9 mouse cellular contexts compared by ENCODE assay signal in the genomic region with DNA sequence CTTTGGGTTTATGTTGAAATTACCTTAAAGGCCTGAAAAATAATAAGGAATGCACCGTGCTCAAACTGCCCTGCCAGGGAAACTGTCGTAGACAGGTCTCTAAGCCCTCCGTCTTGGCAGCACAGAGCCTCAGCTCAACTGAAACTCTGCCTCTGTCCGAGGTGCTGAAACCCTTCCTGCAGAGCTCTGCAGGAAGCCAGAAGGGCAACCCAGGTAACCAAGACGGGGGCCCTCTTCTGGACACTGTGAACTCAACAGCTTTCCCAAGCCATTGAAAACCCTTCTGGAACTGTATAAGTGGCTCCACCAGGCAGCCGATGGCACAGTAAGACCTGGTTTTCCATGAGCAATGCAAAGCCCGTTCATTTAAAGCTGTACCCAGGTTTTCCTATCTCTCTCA. TPM values are rescaled to one million over a fixed set of nuclear protein-coding genes. Genes with fewer than 3 reads are reported as not detected.
DNase-seq lines count a peak whose midpoint lies in the region; ATAC-seq and TF ChIP-seq lines count a peak whose summit lies in the region.
"Had no signal": no experiment of that assay in that cellular context is flagged by ENCODE, and none has a peak within 500 bp of the region (broad histone marks: within the 10 kb centered on the region; RNA-seq: fewer than 3 reads in every experiment).

No protein-coding gene starts in this region.

- H3K4me3 ChIP-seq in midbrain, embryonic 14.5 days (replicated peaks; ENCODE audit: low read depth, low read length), result no peak overlapping the region
- no peak overlapping the region for H3K4me3 ChIP-seq in midbrain, embryonic 13.5 days (replicated peaks)
- H3K4me3 ChIP-seq in kidney, adult 2 months (ENCODE audit: insufficient read depth, low read depth, low read length), result no peak overlapping the region
- H3K4me3 ChIP-seq in thymus, adult 2 months (ENCODE audit: control insufficient read depth, insufficient read depth, low read length), result no peak overlapping the region
- H3K4me3 ChIP-seq: erythroblast, embryonic 14.5 days had no signal

- H3K4me2 ChIP-seq in midbrain, embryonic 14.5 days (ENCODE audit: low read length), result no peak overlapping the region
- H3K4me2 ChIP-seq in midbrain, embryonic 13.5 days (replicated peaks), result no peak overlapping the region

- no peak for TF ChIP-seq POLR2A in kidney, adult 2 months (IDR thresholded peaks at IDR 0.05; ENCODE audit: low read depth, low read length)
- TF ChIP-seq POLR2A in thymus, adult 2 months (IDR thresholded peaks at IDR 0.05; ENCODE audit: control insufficient read depth, extremely low read depth, insufficient read depth, low read length, poor library complexity), result no peak

- 16% methylated on average over 7 of the region's 7 CpGs for WGBS in midbrain, embryonic 14.5 days
- 13% methylated on average over 7 of the region's 7 CpGs for WGBS in midbrain, embryonic 13.5 days
- 4% methylated on average over 7 of the region's 7 CpGs for WGBS in kidney, adult 2 months
- WGBS in thymus, adult 2 months, result 11% methylated on average over 7 of the region's 7 CpGs

- peaks cover 16% of the 10 kb centered on the region for H3K4me1 ChIP-seq in midbrain, embryonic 14.5 days (ENCODE audit: control insufficient read depth, insufficient read depth, low read length)
- H3K4me1 ChIP-seq in midbrain, embryonic 13.5 days (replicated peaks), result peaks cover 20% of the 10 kb centered on the region
- H3K4me1 ChIP-seq in kidney, adult 2 months (ENCODE audit: control insufficient read depth, insufficient read depth, low read length), result no peaks in the 10 kb centered on the region
- peaks cover 16% of the 10 kb centered on the region for H3K4me1 ChIP-seq in thymus, adult 2 months (replicated peaks; ENCODE audit: control insufficient read depth, insufficient read depth, low read length)

- TF ChIP-seq CTCF in kidney, adult 2 months (conservative IDR thresholded peaks at IDR 0.05; ENCODE audit: insufficient read depth, insufficient read length, low read depth, low read length), result peak; percentile 57; the same call in 1 of the 2 replicates
- TF ChIP-seq CTCF in thymus, adult 2 months (IDR thresholded peaks at IDR 0.05; ENCODE audit: borderline replicate concordance, control insufficient read depth, extremely low read depth, insufficient read depth, low read length, poor library complexity), result peak; percentile 83; the same call in 1 of the 2 replicates

- DNase-seq in midbrain, embryonic 14.5 days, result peak; percentile 83
- peak; percentile 86 for DNase-seq in WW6 (ENCODE audit: low read depth, low spot score)
- peak; percentile 16 for DNase-seq in fat pad, adult 2 months (ENCODE audit: extremely low read depth, low read depth, low spot score)
- DNase-seq in kidney, adult 2 months, result peak; percentile 77
- peak; percentile 87 for DNase-seq in lung, postnatal 14 days
- peak; percentile 85 for DNase-seq in thymus, adult 2 months

- no peak for ATAC-seq in midbrain, embryonic 14.5 days (ENCODE audit: low FRiP score, low TSS enrichment)
- no peak for ATAC-seq in midbrain, embryonic 13.5 days
- no peak for ATAC-seq in erythroblast, adult 5-6 weeks (replicated peaks; ENCODE audit: low FRiP score, poor library complexity, severe bottlenecking)

- no peaks in the 10 kb centered on the region for H3K9me3 ChIP-seq in midbrain, embryonic 14.5 days (ENCODE audit: control insufficient read depth, low read length)
- H3K9me3 ChIP-seq in midbrain, embryonic 13.5 days, result no peaks in the 10 kb centered on the region

- H3K36me3 ChIP-seq in midbrain, embryonic 14.5 days (ENCODE audit: control insufficient read depth, insufficient read depth, low read length), result no peaks in the 10 kb centered on the region
- H3K36me3 ChIP-seq in midbrain, embryonic 13.5 days, result no peaks in the 10 kb centered on the region
- H3K36me3 ChIP-seq in kidney, adult 2 months (ENCODE audit: control insufficient read depth, insufficient read depth, low read length), result no peaks in the 10 kb centered on the region
- no peaks in the 10 kb centered on the region for H3K36me3 ChIP-seq in thymus, adult 2 months (ENCODE audit: control insufficient read depth, insufficient read depth, low read length)

- H3K27ac ChIP-seq in midbrain, embryonic 14.5 days (replicated peaks; ENCODE audit: low read depth, low read length), result no peak overlapping the region
- no peak overlapping the region for H3K27ac ChIP-seq in midbrain, embryonic 13.5 days
- no peak overlapping the region for H3K27ac ChIP-seq in kidney, adult 2 months (ENCODE audit: insufficient read depth, low read depth, low read length)
- H3K27ac ChIP-seq in thymus, adult 2 months (ENCODE audit: control insufficient read depth, insufficient read depth, low read length), result no peak overlapping the region

- no peak overlapping the region for H3K9ac ChIP-seq in midbrain, embryonic 14.5 days (replicated peaks; ENCODE audit: low read length)
- no peak overlapping the region for H3K9ac ChIP-seq in midbrain, embryonic 13.5 days (replicated peaks)

- H3K27me3 ChIP-seq in midbrain, embryonic 14.5 days (ENCODE audit: control insufficient read depth, insufficient read depth, low read length), result no peaks in the 10 kb centered on the region
- H3K27me3 ChIP-seq in midbrain, embryonic 13.5 days, result no peaks in the 10 kb centered on the region
- H3K27me3 ChIP-seq in kidney, adult 2 months (replicated peaks; ENCODE audit: control insufficient read depth, insufficient read depth, low read length), result no peaks in the 10 kb centered on the region
- H3K27me3 ChIP-seq in thymus, adult 2 months (ENCODE audit: control insufficient read depth, insufficient read depth, low read length), result no peaks in the 10 kb centered on the region

RNA-seq across cellular contexts. Expression of a gene that starts 6.1 kb away (rescaled TPM):
- 10.2 and 13.1 TPM in 2 replicates for polyA plus RNA-seq in midbrain, embryonic 14.5 days (2014; fragmentation: Nextera tagmentation; extraction: Ambion mirVana)
- polyA plus RNA-seq in midbrain, embryonic 13.5 days (2015; fragmentation: Nextera tagmentation; extraction: Ambion mirVana), result 9.0 and 10.3 TPM in 2 replicates
- polyA plus RNA-seq in kidney, adult 2 months (2012; rRNA removed), result 3.1 and 5.5 TPM in 2 replicates
- 187 and 196 TPM in 2 replicates for polyA plus RNA-seq in thymus, adult 2 months (2012; rRNA removed)
- total RNA-seq in erythroblast, adult 5-6 weeks (2015; ENCODE audit: low replicate concordance), result not detected in 2 replicates
- total RNA-seq in erythroblast, adult 5-6 weeks (2017; ENCODE audit: low replicate concordance), result 0.14 TPM in 1 of 2 replicates, not detected in the other
- polyA plus RNA-seq: erythroblast, embryonic 14.5 days had no signal

RNA-seq across cellular contexts. Expression of a gene that starts 7.1 kb away (rescaled TPM):
- 5.1 and 7.0 TPM in 2 replicates for polyA plus RNA-seq in midbrain, embryonic 14.5 days (2014; fragmentation: Nextera tagmentation; extraction: Ambion mirVana)
- 7.0 and 7.8 TPM in 2 replicates for polyA plus RNA-seq in midbrain, embryonic 13.5 days (2015; fragmentation: Nextera tagmentation; extraction: Ambion mirVana)
- 11.4 and 12.4 TPM in 2 replicates for polyA plus RNA-seq in kidney, adult 2 months (2012; rRNA removed)
- polyA plus RNA-seq in thymus, adult 2 months (2012; rRNA removed), result 3.7 and 5.7 TPM in 2 replicates
- not detected in 2 replicates for total RNA-seq in erythroblast, adult 5-6 weeks (2015; ENCODE audit: low replicate concordance)
- total RNA-seq in erythroblast, adult 5-6 weeks (2017; ENCODE audit: low replicate concordance), result not detected in 2 replicates

RNA-seq across cellular contexts. Expression of a gene that starts 34.5 kb away (rescaled TPM):
- polyA plus RNA-seq in midbrain, embryonic 14.5 days (2014; fragmentation: Nextera tagmentation; extraction: Ambion mirVana), result 0.72 and 1.0 TPM in 2 replicates
- polyA plus RNA-seq in midbrain, embryonic 13.5 days (2015; fragmentation: Nextera tagmentation; extraction: Ambion mirVana), result 0.39 and 0.69 TPM in 2 replicates
- polyA plus RNA-seq in kidney, adult 2 months (2012; rRNA removed), result 0.76 and 0.89 TPM in 2 replicates
- polyA plus RNA-seq in thymus, adult 2 months (2012; rRNA removed), result 6.8 and 8.1 TPM in 2 replicates
- total RNA-seq in erythroblast, adult 5-6 weeks (2015; ENCODE audit: low replicate concordance), result not detected in 2 replicates
- not detected in 2 replicates for total RNA-seq in erythroblast, adult 5-6 weeks (2017; ENCODE audit: low replicate concordance)

RNA-seq across cellular contexts. Expression of a gene that starts 36.0 kb away (rescaled TPM):
- 45.3 and 52.1 TPM in 2 replicates for polyA plus RNA-seq in midbrain, embryonic 14.5 days (2014; fragmentation: Nextera tagmentation; extraction: Ambion mirVana)
- 50.2 and 51.5 TPM in 2 replicates for polyA plus RNA-seq in midbrain, embryonic 13.5 days (2015; fragmentation: Nextera tagmentation; extraction: Ambion mirVana)
- 112 and 117 TPM in 2 replicates for polyA plus RNA-seq in kidney, adult 2 months (2012; rRNA removed)
- polyA plus RNA-seq in thymus, adult 2 months (2012; rRNA removed), result 78.2 and 85.0 TPM in 2 replicates
- total RNA-seq in erythroblast, adult 5-6 weeks (2015; ENCODE audit: low replicate concordance), result 11.3 and 22.7 TPM in 2 replicates
- 2.9 and 5.5 TPM in 2 replicates for total RNA-seq in erythroblast, adult 5-6 weeks (2017; ENCODE audit: low replicate concordance)

RNA-seq across cellular contexts. Expression of a gene that starts 55.7 kb away (rescaled TPM):
- not detected in 2 replicates for polyA plus RNA-seq in midbrain, embryonic 14.5 days (2014; fragmentation: Nextera tagmentation; extraction: Ambion mirVana)
- polyA plus RNA-seq in midbrain, embryonic 13.5 days (2015; fragmentation: Nextera tagmentation; extraction: Ambion mirVana), result not detected in 2 replicates
- polyA plus RNA-seq in kidney, adult 2 months (2012; rRNA removed), result 0.20 and 0.33 TPM in 2 replicates
- polyA plus RNA-seq in thymus, adult 2 months (2012; rRNA removed), result 2.1 and 2.6 TPM in 2 replicates
- total RNA-seq in erythroblast, adult 5-6 weeks (2015; ENCODE audit: low replicate concordance), result not detected in 2 replicates
- total RNA-seq in erythroblast, adult 5-6 weeks (2017; ENCODE audit: low replicate concordance), result 1.3 TPM in 1 of 2 replicates, not detected in the other
- polyA plus RNA-seq: erythroblast, embryonic 14.5 days had no signal

Comparison
In these comparisons a context has a peak if more than half of its experiments do, and no peak if none do; other contexts are left out.
1. DNase-seq: peak in every context shown above with its lines; median percentile 87 in lung, postnatal 14 days; 86 in WW6; 85 in thymus, adult 2 months; 83 in midbrain, embryonic 14.5 days; 77 in kidney, adult 2 months; 16 in fat pad, adult 2 months.
2. RNA of a gene that starts 6.1 kb away (polyA plus RNA-seq): 187 to 196 TPM in thymus, adult 2 months; 10.2 to 13.1 TPM in midbrain, embryonic 14.5 days, 9.0 to 10.3 TPM in midbrain, embryonic 13.5 days and 3.1 to 5.5 TPM in kidney, adult 2 months; every median in the first group is over 10 times any median in the second.